Mouse (Mus musculus) megakaryocyte, embryonic 14.5 days (primary cell): Measurements from ENCODE around the gene Akt2.

ENCODE experiments used
- FLI1 ChIP-seq: IDR thresholded peaks from 2 replicates; pipeline ENCODE4 v1.6.1; 2012; ENCODE audit warnings: low read length, inconsistent platforms, mixed read lengths
- GATA1 ChIP-seq: IDR thresholded peaks from 3 replicates; pipeline ENCODE4 v1.6.1; 2012; ENCODE audit warnings: mixed read lengths, low read length, inconsistent platforms, borderline replicate concordance

- no peak for TF ChIP-seq GATA1
- TF ChIP-seq FLI1, result no peak
Measured at GRCm38 (mm10) chr7:27608130-27608529, 16.8 kb downstream of the Akt2 start.
